Mouse (Mus musculus) right cerebral cortex, postnatal 4 days (tissue): ENCODE data around the gene Slc22a1.
"Not testable (repeated sequence)": the region's sequence is repeated elsewhere in the genome, so short reads cannot be mapped to it uniquely, and the experiment has no call there.

Experiments
- DNase-seq: peaks from one replicate; pipeline ENCODE4 v3.0.0-alpha.2; 2022

The Slc22a1 gene

DNA sequence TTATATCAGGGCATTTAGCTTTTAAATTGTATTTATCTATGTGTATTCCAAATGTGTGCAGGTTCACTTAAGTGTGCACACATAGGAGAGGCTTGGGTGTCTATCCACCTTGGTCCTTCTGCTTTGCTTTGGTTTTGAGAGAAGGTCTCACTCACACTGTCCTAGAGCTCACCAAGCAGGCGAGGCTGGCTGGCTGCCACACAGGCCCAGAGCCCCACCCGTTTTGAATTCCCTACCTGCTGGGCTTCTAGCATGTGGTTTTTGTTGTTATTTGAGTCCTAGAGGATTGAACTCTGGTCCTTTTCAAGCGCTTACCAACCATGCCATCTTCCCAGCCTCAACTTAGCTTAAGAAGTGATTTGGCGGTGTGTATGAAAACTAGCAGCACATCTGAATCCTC, 8.8 kb upstream of the Slc22a1 start:
- DNase-seq, result no peak

DNA sequence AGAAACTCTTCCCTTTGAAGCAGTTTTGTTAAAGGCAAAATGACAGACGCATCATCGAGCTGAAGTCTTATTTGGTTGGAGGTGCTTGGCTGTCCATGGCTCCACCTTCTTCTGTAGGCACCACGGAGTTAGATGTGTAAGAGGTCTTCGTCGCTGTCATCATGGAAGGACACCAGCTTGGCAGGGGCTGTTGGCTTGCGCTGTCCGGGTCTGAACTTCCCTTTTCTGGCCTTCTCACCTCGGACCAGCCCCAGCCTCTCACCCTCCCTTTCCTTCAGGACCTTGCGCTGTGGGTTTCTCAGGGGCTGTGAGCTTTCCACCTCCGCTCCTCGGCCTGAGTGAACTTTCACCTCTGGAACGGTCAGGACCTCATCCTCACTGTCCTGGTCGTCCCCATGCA, 8.0 kb upstream of the Slc22a1 start:
- no peak for DNase-seq

DNA sequence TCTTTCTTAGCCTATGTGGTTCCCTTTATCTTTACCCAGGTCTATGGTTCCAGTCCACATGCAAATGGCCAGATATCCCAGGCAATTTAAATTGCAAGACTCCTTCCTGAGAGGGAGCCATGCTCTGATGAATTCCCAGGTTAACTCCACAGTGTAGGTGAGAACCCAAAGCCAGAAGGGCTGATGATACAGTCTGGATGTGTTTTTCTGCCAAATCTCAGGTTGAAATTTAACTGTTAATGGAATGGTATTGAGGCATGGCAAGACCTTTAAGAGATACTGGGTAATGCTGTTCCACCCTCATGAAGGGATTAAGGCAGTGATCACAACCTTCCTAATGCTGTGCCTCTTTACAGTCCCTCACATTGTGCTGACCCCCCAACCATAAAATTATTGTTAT, 2.6 kb upstream of the Slc22a1 start:
- DNase-seq, result no peak

DNA sequence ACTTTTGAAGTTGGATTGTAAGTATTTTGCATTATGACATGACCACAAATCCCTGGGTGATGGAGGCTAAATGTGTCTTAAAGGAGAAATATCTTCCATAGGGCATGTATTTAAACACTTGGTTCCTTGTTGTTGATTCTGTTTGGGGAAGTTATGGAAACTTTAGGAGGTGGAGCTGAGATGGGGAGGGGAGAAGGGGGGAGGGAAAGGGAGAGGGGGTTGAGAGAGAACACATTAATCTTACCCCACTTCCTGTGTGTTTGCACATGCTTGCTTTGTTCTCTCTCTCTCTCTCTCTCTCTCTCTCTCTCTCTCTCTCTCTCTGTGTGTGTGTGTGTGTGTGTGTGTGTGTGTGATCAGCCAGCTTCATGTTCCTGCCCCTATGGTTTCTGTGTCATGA, 1.5 kb upstream of the Slc22a1 start:
- no peak for DNase-seq

GRCm38 (mm10) chr17:12674980-12675379, 649 bp downstream of the Slc22a1 start:
- DNase-seq, result not testable (repeated sequence)

DNA sequence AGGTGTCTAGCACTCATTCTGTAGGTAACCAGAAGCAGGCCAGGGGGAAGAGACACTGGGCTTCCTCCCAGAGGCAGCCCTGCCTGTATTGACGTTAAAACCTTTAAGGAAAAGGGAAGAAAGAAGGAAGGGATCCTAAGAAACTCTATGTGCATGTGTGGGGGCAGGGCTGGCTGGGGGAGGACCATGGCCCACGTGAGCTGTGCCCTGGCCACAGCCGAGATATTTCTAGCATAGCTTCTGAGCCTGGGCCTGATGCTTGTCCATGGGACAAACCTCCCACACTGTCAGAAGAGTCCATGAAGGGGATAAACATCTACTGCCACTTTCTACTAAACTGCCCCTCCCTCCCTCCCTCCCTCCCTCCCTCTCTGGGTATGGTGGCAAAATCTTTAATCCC, 1.8 kb downstream of the Slc22a1 start:
- DNase-seq, result no peak

- DNase-seq, result no peak
Measured at GRCm38 (mm10) chr17:12672285-12672790, 3.3 kb downstream of the Slc22a1 start.

DNA sequence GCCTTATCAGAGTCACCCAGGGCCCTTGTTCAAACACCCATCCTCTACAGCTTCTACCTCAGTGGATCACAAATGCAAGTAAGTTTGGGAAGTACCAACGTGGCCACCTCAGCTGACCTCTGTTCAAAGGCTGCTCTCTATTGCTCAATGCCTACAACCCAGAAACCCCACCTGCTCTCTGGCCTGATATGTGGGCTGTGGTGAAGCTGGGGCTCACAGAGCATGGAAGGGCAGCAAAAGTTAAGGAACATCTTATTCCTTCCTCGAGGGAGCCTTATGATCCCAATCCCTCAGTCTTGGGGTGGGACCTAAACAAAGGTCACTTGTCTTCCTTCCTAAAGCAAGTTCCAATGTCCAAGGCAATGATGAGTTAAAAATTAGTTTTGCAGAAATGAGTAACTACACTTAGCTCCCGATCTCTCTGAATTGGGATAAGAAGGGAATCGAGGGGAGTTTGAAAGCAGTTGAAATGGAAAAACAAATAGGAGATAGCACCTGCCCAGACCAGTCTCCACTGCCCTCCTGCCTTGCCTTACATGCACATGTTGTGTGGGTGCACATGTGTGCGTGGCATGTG, 4.5 kb downstream of the Slc22a1 start:
- no peak for DNase-seq

DNA sequence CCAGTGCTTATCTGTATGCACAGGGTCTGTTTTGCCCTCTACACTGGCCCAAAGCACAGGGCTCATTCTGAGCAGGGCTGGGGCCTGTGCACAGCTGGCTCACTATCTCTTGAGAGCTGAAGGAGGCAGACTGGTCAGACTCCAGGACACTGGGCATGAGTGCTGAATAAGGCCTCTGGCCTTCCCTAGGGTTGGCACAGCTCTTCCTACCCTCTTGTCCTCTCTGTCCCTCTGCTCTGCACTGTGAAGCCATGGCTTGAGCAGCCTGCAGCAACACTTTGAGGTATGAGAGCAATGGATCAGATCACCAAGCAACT, 6.3 kb downstream of the Slc22a1 start:
- no peak for DNase-seq

GRCm38 (mm10) chr17:12668478-12669362, 6.9 kb downstream of the Slc22a1 start:
- DNase-seq, result no peak

DNA sequence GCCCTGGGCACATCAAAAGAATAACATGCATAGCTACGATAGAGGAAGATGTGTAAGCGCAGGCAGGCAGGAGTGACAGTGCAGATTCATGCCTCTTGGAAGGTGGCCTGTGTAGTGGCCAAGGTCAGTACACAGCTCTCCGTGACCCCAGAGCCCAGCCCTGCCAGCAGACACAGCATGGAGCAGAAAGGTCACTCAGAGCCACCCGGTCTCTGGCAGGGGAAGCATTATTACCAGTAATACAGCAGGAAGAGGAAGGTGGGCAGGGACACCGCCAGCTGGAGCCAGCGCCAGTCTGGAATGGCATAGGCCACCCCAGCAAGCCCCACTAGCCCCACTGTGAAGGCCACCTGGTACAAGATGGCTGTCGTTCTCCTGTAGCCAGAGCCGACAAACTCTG, 11.5 kb downstream of the Slc22a1 start:
- no peak for DNase-seq

GRCm38 (mm10) chr17:12660572-12661260, 14.9 kb downstream of the Slc22a1 start:
- peak; percentile 11 for DNase-seq

DNA sequence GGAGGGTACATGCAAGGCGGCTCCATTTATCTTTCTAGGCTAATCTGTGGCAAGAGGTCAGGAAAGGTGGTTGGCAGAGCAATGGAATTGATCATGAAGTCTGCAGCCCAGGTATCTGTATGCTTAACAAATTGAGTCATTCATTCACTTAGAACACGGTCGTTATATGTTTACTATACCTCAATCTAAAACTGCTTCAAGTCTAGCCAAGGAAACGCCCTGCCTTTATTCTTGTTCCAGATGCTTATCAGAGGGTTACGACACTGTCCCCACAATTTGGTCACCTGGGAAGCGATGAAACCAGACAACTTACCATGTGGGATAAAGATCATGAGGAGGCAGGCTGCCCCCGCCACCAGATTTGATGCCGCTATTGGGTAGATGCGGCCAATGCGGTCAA, 16.4 kb downstream of the Slc22a1 start:
- DNase-seq, result no peak

- no peak for DNase-seq
Measured at GRCm38 (mm10) chr17:12658784-12659183, 16.8 kb downstream of the Slc22a1 start.

- DNase-seq, result no peak
Measured at GRCm38 (mm10) chr17:12655826-12656225, 19.8 kb downstream of the Slc22a1 start.

- no peak for DNase-seq
Measured at GRCm38 (mm10) chr17:12654061-12654460, 21.6 kb downstream of the Slc22a1 start.

GRCm38 (mm10) chr17:12652604-12653003, 23.0 kb downstream of the Slc22a1 start:
- no peak for DNase-seq

GRCm38 (mm10) chr17:12645461-12645860, 30.2 kb downstream of the Slc22a1 start:
- DNase-seq, result no peak

- no peak for DNase-seq
Measured at GRCm38 (mm10) chr17:12641087-12641486, 34.5 kb downstream of the Slc22a1 start.

- no peak for DNase-seq
Measured at GRCm38 (mm10) chr17:12639585-12639984, 36.0 kb downstream of the Slc22a1 start.

DNA sequence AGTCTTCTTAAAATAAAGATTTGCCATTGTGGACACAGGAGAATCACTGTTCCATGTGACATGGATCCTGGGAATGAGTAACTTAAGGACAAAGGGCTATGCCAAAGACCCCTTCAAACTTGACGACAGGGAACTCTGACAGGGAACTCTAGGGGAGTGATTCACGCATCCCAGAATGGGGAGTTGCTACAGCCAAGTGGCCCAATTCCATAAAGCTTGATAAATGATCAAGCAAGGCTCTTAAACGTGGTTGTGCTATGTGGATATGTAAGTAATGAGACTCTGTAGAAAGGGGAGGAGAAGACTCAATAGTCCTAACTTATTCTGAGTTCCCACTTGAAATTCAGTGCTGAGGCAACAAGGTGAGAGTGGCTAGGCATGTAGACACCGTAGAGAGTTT, 40.8 kb downstream of the Slc22a1 start:
- no peak for DNase-seq

DNA sequence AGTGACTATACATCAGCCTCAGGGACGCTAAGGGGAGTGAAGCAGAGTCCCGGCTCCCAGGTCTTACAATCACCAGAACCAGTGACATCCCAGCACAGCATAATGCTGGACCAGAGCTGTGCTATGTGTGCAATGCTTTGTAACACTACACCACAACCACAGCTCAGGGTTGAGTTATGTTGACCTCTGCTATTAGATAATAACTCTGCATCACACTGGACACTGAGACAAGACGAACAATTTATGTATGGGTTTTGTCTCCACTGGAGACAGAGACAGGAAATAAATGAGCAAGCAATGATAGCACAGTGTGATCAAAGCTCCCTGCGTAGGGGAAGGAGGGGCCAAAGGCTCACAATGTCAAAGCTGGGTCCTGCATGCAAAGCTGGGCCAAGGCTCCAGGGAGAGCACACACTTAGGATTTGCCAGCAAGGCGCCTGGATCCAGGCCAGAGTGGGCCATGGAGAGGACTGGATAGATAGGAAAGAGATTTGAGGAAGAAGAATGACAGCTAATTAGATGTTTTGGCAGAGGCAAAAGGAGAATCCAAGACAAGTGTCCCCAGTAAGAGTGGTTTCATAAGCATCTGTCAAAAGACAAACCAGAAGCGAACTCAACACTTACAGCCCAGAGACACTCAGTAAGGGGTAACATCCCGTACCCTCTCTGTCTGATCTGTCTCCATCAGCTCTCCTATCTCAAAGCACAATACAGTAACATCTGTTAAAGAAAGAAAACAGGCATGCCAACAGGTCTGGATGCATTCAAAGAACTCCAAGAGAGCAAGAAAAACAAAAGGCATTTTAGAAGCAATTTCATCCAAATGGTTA, 43.6 kb downstream of the Slc22a1 start:
- peak; percentile 37 for DNase-seq
